Mouse (Mus musculus) heart, adult 2 months (tissue): ENCODE data around the gene Ttc23.

Experiments used
- CTCF ChIP-seq: fragments of 200-600 bp; IDR thresholded peaks from 2 replicates; pipeline ENCODE4 v1.8.1; 2022; ENCODE audit warnings: antibody characterized with exemption, mild to moderate bottlenecking, moderate library complexity
- POLR2A ChIP-seq: fragments of 200-500 bp; IDR thresholded peaks from 2 replicates; pipeline ENCODE4 v1.6.1; 2011; ENCODE audit warnings: mild to moderate bottlenecking, low read depth, low read length, control low read depth; ENCODE audit not compliant: insufficient read depth

DNA sequence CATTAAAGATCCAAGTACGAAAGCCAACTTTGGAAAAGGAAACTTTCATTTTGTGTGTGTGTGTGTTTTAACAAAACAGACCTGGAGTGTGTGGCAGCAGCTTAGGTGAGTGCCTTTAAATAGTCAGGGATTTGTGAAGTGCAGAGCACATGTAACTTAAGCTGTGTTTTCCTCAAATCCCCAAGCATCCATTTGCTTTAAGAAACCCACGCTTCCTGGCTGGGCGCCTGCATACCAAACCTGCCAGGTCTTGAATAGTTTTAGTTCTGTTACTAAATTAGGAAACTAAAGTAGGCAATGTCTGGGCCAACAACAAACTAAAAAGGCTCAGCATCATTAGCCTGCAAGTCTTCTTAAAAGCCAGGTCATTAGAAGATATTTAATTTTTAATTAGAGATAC, 49.2 kb upstream of the Ttc23 start:
- TF ChIP-seq CTCF (no peak), POLR2A (no peak)
